Mouse (Mus musculus): ENCODE results near the gene Ttc27.

DNA sequence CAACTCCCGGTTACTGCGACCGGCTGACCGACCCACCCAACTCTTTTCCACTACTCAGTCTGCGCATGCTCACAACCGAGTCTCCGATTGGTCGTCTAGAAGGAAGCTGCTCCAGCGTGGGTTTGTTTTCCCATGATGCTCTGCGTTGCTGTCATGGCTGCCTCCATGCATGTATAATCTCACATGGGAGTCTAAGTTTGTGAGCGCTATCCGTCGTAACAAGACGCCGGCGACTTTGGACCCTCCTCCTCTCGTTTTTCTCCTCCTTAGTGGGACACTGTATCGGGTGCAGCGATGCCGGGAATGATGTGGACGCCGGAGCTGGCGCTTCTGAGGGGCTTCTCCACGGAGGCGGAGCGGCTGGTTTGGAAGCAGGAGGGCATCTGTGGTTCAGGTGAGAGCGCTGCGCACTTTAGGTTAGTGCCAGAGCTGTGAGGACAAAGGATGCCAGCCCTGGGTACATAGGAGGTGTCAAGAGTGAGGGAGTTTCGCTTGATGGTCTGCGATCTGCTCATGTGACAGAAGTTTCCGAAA lies at the start of gene Ttc27:
- peak; percentile 85 for TF ChIP-seq POLR2A (IDR thresholded peaks at IDR 0.05; ENCODE audit: insufficient read depth, low read length)
- TF ChIP-seq CTCF (IDR thresholded peaks at IDR 0.05; ENCODE audit: low read depth, low read length), result no peak
